Mouse (Mus musculus) R1 (cell line): Measurements from ENCODE around the gene Zfp367.

Experiments used
- DNase-seq: peaks from one replicate; pipeline ENCODE4 v3.0.0-alpha.2; 2018; ENCODE audit warnings: low read depth, low spot score

Gene Zfp367

DNA sequence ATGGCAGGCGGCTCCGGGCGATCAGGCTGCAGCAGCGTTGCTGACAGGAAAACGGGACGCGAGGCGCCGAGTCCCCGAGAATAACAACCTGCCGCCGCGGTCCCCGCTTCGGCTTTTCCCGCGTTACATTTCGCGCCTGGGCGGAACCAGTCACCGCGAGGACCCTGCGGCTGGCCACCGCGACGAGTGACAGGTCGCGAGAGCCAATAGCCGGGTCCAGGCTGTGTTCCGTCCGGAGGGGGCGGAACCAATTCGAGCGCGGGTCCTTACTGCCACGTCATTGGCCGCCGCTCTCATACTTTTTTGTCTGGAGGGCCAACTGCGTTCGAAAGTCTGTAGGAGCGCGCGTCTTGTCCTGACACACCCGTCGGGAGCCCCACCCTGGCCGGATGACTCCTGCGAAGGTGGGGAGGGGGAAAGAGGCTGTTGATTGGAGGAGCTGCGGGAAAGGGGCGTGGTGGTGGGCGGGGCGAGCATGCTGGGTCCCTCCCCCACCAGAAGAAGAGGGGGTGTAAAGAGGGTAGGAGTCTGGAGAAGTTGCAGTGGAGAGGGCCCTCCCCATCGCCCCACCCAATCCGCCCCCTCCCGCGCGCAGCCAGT lies at the start of gene Zfp367:
TSS of gene Zfp367 (minus strand) at position 120 of the 600 bp plus-strand sequence.
- DNase-seq, result peak; percentile 100

GRCm38 (mm10) chr13:64200911-64201310 lies 47.9 kb upstream of the Zfp367 start:
- DNase-seq, result no peak

DNA sequence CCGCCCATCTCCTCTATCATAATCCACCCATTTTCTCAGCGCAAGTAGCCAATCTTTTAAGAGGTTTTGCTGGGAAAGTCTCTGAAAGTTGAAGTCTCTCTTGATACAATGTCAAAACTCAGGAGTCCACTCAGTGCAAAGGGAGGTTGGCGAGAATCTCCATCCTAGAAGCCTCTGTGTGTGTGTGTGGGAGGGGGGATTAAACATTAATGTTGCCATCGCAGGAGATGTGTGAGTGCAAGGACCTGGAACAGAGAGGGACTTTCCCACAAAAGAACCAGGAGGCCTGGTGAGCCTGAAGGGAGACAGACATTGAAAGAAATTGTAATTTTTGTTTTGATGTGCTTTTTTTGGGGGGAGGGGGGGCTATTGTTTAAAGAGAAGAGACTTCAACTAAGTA lies 45.3 kb upstream of the Zfp367 start:
- no peak for DNase-seq

DNA sequence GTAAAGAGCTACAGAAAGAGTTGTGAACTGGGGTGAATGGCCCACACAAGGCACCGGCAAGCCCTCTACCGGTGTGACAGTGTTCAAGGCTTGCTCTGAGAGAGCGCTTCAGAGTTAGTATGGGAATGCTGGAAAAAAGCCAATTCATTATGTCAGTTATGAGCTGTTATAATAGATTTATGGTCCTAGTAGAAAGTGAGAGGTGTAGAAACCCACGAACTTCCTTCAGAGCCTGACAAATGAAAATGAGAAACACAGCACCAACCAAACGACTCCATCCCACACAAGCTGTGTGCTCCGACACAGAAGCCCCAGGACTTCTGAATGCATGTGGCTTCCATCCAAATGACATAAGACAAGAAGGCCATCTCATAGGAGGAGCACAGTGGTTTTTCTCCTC lies 44.9 kb upstream of the Zfp367 start:
- no peak for DNase-seq

DNA sequence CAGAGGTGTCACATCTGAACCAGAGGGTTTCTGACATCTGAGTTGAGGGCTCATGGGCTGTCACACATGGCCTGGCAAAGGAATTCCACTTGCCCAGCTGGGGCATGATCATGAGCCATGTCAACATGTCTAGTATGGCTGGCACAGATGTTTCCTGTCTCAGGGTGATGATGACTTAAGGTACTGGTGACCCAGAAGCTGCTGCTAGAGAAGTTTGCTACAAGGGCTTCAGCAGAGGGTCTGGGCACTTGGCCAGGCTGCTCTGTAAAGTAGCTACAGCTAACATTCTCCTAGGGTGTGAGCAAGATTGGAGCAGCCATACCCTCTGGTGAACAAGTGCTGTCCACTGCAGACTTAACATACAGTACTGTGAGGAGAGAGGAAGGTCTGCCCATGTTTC lies 34.1 kb upstream of the Zfp367 start:
- no peak for DNase-seq

DNA sequence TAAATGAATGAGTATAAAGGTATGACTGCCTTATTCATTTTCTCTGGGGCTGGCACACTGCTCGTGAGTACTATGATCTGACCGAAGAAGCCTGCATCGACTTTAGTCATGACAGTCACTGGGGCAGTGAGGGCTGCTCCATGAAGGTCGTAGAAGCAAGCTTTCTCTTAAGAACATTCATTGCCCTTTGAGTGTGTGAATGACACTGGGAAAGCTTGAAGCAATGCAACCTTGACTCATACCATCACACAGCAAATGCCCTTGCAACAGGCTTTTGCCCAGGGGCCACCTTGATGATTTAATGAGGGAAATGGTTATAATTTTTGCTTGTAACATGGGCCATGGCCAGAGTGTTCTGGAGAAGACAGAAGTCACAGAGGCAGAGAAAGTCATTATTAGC lies 33.5 kb upstream of the Zfp367 start:
- no peak for DNase-seq

DNA sequence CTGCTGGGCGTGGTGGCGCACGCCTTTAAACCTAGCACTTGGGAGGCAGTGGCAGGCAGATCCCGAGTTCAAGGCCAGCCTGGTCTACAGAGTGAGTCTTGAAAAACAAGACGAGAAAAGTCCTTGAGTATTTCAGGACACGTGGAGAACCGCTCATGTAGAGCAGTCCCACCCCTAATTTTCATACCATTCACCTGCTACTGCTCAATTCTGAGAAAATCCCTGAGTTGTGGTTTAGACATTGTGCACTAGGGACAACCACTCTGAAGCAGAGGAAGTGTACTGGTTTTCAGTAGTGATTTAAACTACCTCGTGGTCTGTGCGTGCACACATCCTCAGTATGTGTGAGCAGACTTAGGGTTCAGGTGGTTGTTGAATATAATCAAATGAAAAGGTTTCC lies 32.6 kb upstream of the Zfp367 start:
- DNase-seq, result peak; percentile 58

- peak; percentile 72 for DNase-seq
Measured at GRCm38 (mm10) chr13:64185176-64185575, 32.2 kb upstream of the Zfp367 start.

- no peak for DNase-seq
Measured at GRCm38 (mm10) chr13:64184361-64184760, 31.4 kb upstream of the Zfp367 start.

DNA sequence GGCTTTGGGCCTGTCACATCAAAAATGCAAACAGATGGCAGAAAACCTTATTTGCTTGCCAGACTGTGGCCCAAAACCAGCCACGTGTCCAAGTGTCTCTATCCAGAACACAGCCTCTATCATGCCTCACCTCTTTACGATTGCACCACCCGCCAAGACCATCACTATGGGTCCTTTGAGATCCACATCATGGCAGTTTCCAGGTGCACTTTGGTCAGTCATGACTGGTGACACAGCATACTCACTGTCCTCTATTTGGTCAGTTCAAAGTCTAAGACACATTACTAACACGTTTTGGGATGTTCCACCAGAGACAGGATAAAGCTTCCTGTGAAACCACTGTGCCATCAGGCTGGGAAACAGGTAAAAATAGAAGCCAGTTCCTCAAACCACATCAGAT lies 30.6 kb upstream of the Zfp367 start:
- DNase-seq, result no peak

- no peak for DNase-seq
Measured at GRCm38 (mm10) chr13:64182091-64182490, 29.1 kb upstream of the Zfp367 start.

- peak; percentile 87 for DNase-seq
Measured at GRCm38 (mm10) chr13:64180888-64181287, 27.9 kb upstream of the Zfp367 start.

DNA sequence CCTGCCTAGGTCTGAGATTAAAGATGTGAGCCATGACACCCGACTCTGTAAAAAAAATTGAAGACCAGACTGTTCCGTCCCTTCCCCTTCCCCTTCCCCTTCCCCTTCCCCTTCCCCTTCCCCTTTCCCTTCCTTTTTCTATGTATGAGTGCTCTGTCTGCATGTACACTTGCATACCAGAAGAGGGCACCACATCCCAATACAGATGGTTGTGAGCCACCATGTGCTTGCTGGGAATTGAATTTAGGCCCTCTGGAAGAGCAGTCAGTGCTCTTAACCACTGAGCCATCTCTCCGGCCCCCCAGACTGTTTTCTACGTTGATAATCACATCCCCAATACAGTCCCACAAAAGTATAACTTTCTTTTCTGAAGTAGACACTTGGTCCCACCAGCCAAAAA lies 27.3 kb upstream of the Zfp367 start:
- peak; percentile 89 for DNase-seq

GRCm38 (mm10) chr13:64178746-64179652 lies 26.0 kb upstream of the Zfp367 start:
- DNase-seq, result no peak

DNA sequence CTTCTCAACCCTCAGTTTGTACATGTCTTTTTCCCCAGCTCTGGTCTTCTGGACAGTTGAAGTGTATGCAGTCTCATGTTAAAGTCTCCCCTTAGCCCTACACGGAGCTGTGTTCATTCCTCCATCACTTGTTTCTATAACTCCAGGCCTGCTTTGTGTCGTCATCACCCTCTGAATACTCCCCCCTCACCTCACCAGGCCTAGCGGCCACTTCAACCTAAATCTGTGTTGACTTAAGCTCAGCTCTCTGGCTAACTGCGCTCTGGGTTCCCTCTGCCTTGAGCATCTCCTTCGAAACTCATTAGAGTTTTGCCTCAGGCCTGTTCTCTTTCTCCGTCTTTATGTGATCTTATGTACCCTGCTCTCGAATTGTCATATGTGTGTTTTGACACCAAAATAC lies 25.0 kb upstream of the Zfp367 start:
- no peak for DNase-seq

DNA sequence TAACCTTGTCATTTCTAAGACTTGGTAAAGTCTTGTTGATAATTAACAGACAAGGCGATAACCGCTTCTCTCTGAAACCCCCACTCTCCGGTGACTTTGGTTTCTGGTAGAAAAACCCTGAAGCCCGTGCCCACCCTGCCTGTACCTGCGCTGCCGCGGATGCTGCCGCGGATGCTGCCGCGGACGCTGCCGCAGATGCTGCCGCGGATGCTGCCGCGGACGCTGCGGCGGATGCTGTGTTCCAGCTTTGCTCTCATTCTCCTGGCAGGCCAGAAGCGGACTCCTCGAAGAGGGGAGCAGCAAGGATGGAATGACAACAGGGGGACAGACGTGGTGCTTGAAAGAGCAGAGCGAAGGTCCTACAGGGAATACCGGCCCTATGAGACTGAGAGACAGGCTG lies 16.7 kb upstream of the Zfp367 start:
- DNase-seq, result no peak

DNA sequence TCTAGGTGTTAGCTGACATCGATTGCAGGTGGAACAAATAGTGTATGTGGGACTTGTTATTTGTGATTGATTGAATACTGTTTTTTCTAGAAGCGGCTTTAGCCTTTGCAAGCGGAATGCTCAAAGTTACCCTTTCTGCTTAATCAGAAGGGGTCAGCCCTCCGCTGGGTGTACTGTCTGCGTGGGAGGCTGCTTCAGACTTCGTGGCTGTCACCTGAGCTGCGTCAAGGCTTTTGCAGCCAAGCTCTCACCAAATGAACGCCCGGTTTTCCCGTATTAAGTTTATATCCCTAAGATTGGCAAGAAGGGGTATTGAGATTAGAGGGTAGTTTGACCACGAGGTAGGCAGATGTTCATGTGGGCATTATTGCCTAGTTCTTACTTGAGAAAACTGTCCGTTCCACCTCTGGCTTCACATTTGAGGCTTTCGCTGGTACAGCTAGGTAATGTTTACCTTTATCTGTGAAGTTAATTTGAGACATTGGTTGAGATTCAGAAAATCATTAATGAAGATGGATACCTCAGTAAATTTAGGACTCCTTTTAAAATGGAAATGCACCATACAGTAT lies 10.2 kb upstream of the Zfp367 start:
- DNase-seq, result no peak

GRCm38 (mm10) chr13:64162626-64163025 lies 9.6 kb upstream of the Zfp367 start:
- DNase-seq, result peak; percentile 29

GRCm38 (mm10) chr13:64161916-64162611 lies 9.1 kb upstream of the Zfp367 start:
- DNase-seq, result no peak

DNA sequence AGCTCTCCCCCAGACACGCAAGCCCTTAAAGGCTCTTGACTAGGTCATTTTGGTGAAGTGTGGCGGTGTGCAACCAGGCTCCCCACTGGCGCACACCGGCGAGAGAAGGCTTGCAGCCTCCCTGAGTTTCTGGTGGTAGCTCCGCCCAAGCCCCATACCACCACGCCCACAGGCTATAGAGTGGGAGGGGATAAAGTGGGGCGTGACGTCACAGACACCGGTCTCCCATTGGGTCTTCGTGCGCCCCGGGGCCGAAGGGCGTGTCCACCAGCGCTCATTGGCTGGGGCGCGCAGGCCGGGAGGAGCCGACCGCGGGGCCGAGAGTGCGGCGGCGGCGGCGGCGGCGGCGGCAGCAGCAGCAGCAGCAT lies 8.5 kb upstream of the Zfp367 start, which contains the start of gene Habp4:
TSS of gene Habp4 (plus strand) at position 277 of the 368 bp plus-strand sequence.
- DNase-seq, result peak; percentile 98

GRCm38 (mm10) chr13:64156966-64157365 lies 4.0 kb upstream of the Zfp367 start:
- no peak for DNase-seq

GRCm38 (mm10) chr13:64155171-64155571 lies 2.2 kb upstream of the Zfp367 start:
- peak; percentile 90 for DNase-seq
